Mouse (Mus musculus) thymus, postnatal 14 days (tissue): ENCODE results near the gene Dennd1c.
A peak's percentile ranks its signal among the peaks of the same experiment; 100 is the strongest.

Experiments used
- DNase-seq: peaks from one replicate; pipeline ENCODE4 v3.0.0; 2021

The Dennd1c gene

GRCm38 (mm10) chr17:57047406-57047805 lies 30.9 kb downstream of the Dennd1c start:
- no peak for DNase-seq

DNA sequence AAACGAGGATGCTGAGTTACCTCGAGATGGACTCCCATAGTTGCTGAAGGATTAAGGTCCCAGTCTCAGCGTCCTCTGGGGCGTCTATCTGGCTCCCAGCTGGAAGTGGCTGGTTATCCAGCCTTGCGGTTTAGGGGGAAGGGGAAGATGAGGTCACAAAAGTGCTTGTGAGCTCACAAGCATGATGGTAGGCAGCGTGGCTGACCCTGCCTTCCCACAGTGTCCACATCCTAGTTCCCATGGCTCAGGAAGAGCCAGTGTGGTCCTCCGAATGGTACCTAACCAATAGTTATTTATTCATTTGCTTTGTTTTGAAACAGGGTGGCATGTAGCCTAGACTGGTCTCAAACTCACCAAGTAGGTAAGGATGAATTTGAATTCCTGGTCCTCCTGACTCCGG lies 36.8 kb downstream of the Dennd1c start, which contains the start of gene Slc25a41:
TSS of gene Slc25a41 (minus strand) at position 101 of the 400 bp plus-strand sequence.
- no peak for DNase-seq

DNA sequence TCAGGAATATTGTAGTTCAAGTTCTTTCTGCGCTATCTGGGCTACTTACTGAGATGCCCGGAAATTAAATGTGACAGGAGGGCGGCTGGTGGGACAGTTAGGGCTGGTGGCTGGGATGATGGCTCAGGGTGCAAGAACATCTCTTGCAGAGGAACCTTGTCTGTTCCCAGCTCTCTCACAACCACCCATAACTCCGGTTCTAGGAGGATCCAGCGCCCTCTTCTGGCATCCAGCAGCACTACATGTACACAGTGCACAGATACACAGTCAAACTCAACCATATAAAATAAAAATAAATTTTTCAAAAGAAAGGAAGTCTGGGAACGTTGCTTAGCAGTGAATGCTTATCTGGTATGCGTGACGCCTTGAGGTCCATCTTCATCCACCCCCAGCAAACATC lies 39.3 kb downstream of the Dennd1c start:
- DNase-seq = peak; percentile 34

GRCm38 (mm10) chr17:57032854-57033253 lies 45.5 kb downstream of the Dennd1c start:
- DNase-seq = no peak

DNA sequence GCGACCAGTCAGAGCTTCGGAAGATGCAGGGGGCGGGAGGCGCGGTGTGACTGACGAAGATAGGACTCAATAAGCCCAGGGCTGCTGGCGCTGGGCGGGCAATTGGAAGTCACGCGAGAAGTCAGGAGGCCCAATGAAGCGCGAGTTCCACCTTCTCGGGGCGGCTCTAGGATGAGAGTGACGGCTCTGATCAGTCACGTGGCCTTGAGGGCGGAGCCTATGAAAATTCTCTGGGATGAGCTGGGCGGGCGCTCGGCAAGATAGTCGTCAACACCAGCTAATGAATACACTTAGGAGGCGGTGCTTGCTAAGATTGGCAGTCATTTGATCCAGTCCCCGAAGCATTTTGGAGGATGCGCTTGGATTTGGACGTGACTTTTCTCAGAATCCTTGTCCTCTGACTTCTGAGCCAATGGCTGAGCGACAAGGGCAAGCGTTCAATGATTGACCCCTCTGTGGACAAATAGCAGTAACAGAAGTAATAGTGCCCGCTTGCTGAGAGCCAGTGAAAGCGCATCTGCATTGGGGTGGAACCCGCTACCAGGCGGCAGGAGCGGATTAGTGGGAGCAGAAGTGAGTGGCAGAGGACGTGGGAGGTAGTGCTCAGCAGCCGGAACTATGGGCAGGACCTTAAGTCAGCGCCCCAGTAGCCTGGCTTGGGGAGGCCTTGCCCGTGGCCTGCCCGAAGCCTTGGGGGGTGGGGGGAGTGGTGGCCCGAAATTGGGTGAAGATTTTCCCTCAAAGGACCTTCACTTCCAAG lies 46.5 kb downstream of the Dennd1c start:
- no peak for DNase-seq

DNA sequence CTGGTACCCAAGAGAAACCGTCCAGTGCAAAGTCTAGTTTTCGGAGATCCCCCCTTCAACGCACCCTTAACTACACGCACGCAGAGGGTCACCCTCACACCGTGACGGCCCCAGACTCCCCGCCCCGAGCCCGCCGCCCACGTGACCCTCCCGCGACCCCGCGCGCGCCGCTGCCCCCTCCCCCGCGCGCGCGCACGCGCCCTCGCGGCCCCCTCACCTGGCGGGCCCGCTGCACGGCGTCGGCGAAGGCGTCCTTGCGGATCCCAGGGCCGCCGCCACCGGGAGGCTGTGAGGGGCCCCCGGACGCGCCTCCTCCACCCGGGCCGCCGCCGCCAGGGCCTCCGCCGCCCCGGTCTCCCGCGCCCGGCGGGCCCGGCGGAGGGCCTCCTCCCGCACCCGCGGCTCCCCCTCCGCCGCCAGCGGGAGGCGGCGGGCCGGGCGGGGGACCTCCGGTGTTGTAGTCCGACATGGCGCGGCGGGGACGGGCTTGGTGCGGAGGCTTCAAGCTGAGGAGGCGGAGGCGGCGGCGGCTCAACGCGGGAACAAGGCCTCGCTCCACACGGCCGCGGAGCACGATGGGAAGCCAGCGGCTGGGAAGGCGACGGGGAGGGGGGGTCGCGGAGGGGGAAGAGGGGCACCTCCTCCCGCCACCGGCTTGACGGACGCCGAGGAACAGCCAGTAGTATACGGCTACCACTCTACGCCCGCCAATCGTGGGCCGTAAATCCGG lies 47.2 kb downstream of the Dennd1c start, which contains the start of gene Khsrp:
TSS of gene Khsrp (minus strand) at position 592 of the 730 bp plus-strand sequence.
- DNase-seq = peak; percentile 99

- no peak for DNase-seq
Observed at GRCm38 (mm10) chr17:57029691-57030090, 48.6 kb downstream of the Dennd1c start.

GRCm38 (mm10) chr17:57027471-57027870 lies 50.8 kb downstream of the Dennd1c start:
- DNase-seq = no peak

GRCm38 (mm10) chr17:57020960-57021359 lies 57.4 kb downstream of the Dennd1c start:
- no peak for DNase-seq

DNA sequence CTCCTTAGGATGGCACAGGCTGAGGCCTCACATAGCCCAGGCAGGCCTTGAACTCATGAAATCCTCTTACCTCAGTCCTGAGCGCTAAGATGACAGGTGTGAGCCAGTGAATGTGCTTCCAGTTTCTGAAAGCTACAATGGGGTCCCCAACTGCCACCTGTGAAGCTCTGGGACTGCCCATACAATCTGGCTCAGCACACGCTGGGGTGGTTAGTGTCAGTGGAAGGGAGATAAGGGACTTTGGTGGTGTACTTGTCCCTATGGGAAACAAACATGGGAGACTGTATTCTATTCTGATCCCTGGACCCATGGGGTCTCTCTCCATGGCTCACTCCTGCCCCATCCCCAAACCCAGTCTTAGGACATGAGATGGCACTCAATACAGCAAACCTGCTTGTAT lies 58.6 kb downstream of the Dennd1c start:
- no peak for DNase-seq
